In genomic region chr8:127836410-127837206, GRCm38 (mm10) we compare ENCODE assay signal across 16 mouse cellular contexts.
DNase-seq lines count a peak whose midpoint lies in the region; ATAC-seq and TF ChIP-seq lines count a peak whose summit lies in the region.
"Had no signal": no experiment of that assay in that cellular context is flagged by ENCODE, and none has a peak within 500 bp of the region (broad histone marks: within the 10 kb centered on the region; RNA-seq: fewer than 3 reads in every experiment).

No protein-coding gene starts in this region.

- no peak for TF ChIP-seq CTCF in liver, adult 2 months (IDR thresholded peaks at IDR 0.05; ENCODE audit: low read depth, low read length)
- no peak for TF ChIP-seq CTCF in liver, postnatal 0 days (IDR thresholded peaks at IDR 0.05; ENCODE audit: low read depth)

- no peak overlapping the region for H3K4me2 ChIP-seq in liver, postnatal 0 days (ENCODE audit: low read depth, low read length)
- H3K4me2 ChIP-seq: intestine, embryonic 15.5 days; neural tube, embryonic 12.5 days had no signal

- WGBS in liver, adult 2 months, result 85% methylated on average over 6 of the region's 6 CpGs
- 60% methylated on average over 6 of the region's 6 CpGs for WGBS in liver, postnatal 0 days (ENCODE audit: insufficient replicate concordance)

- no peaks in the 10 kb centered on the region for H3K27me3 ChIP-seq in liver, adult 2 months (ENCODE audit: control insufficient read depth, insufficient read depth, low read length)
- H3K27me3 ChIP-seq in liver, postnatal 0 days (ENCODE audit: insufficient read depth, low read length), result no peaks in the 10 kb centered on the region
- H3K27me3 ChIP-seq: intestine, embryonic 15.5 days; neural tube, embryonic 12.5 days had no signal

- no peaks in the 10 kb centered on the region for H3K4me1 ChIP-seq in liver, adult 2 months (ENCODE audit: control insufficient read depth, insufficient read depth, low read length)
- no peaks in the 10 kb centered on the region for H3K4me1 ChIP-seq in liver, postnatal 0 days (ENCODE audit: insufficient read depth)
- H3K4me1 ChIP-seq: hindbrain, embryonic 10.5 days; intestine, embryonic 15.5 days; neural tube, embryonic 12.5 days had no signal

- no peak overlapping the region for H3K4me3 ChIP-seq in liver, adult 2 months (ENCODE audit: insufficient read depth, low read depth, low read length)
- no peak overlapping the region for H3K4me3 ChIP-seq in liver, postnatal 0 days (ENCODE audit: low read depth, low read length)
- H3K4me3 ChIP-seq: hindbrain, embryonic 10.5 days; intestine, embryonic 15.5 days; neural tube, embryonic 12.5 days had no signal

- no peak for TF ChIP-seq EP300 in liver, postnatal 0 days (IDR thresholded peaks at IDR 0.05; ENCODE audit: low read depth)

- no peaks in the 10 kb centered on the region for H3K36me3 ChIP-seq in liver, adult 2 months (ENCODE audit: control insufficient read depth, insufficient read depth, low read length)
- no peaks in the 10 kb centered on the region for H3K36me3 ChIP-seq in liver, postnatal 0 days (replicated peaks; ENCODE audit: insufficient read depth, low read length)
- H3K36me3 ChIP-seq: hindbrain, embryonic 10.5 days; intestine, embryonic 15.5 days; neural tube, embryonic 12.5 days had no signal

- H3K9me3 ChIP-seq in liver, postnatal 0 days (ENCODE audit: low read length), result no peaks in the 10 kb centered on the region
- H3K9me3 ChIP-seq: hindbrain, embryonic 10.5 days; intestine, embryonic 15.5 days; neural tube, embryonic 12.5 days had no signal

- H3K79me2 ChIP-seq in liver, adult 2 months (ENCODE audit: control insufficient read depth, insufficient read depth, low read length), result no peaks in the 10 kb centered on the region

- H3K9ac ChIP-seq in liver, adult 2 months (ENCODE audit: low read depth, low read length), result no peak overlapping the region
- H3K9ac ChIP-seq in liver, postnatal 0 days (replicated peaks), result no peak overlapping the region
- H3K9ac ChIP-seq: forebrain, postnatal 0 days; intestine, embryonic 15.5 days; neural tube, embryonic 12.5 days had no signal

- H3K27ac ChIP-seq in liver, adult 2 months (replicated peaks; ENCODE audit: insufficient read depth, low read depth, low read length), result no peak overlapping the region
- no peak overlapping the region for H3K27ac ChIP-seq in liver, postnatal 0 days (ENCODE audit: low read depth)
- H3K27ac ChIP-seq: hindbrain, embryonic 10.5 days; intestine, embryonic 15.5 days; macrophage; neural tube, embryonic 12.5 days had no signal

- DNase-seq in heart, adult 18-20 months, result peak; percentile 44 to 56
- DNase-seq in heart, postnatal 10 days, result no peak
- peak; percentile 16 for DNase-seq in liver, adult 2 months (ENCODE audit: extremely low read depth, low read depth, low spot score)
- DNase-seq in liver, postnatal 0 days, result no peak
- no peak for DNase-seq in frontal cortex, postnatal 14 days (ENCODE audit: low spot score in 2 of 2)
- DNase-seq: cerebellum, adult 9-10 months; forebrain, postnatal 0 days; liver; thymus, postnatal 4 days had no signal

- no peak for ATAC-seq in liver, postnatal 0 days
- ATAC-seq in CD4-positive, CD25-positive, alpha-beta regulatory T cell, adult 4 months, result peak; percentile 56
- ATAC-seq in megakaryocyte progenitor cell, adult 5-6 weeks (replicated peaks; ENCODE audit: poor library complexity), result peak; percentile 73
- ATAC-seq: forebrain, postnatal 0 days; intestine, embryonic 15.5 days; midbrain, embryonic 16.5 days had no signal

- no peak for TF ChIP-seq POLR2A in liver, adult 2 months (IDR thresholded peaks at IDR 0.05; ENCODE audit: extremely low read depth, insufficient read depth, low read length)

- intact Hi-C loops in heart, postnatal 10 days (cut with DNase I), result loop anchor here (5.0 kb wide), 1 partner anchor 521 kb away; the partner anchor contains the start of gene Nrp1

Comparison
In these comparisons a context has a peak if more than half of its experiments do, and no peak if none do; other contexts are left out.
1. DNase-seq: peak in heart, adult 18-20 months (2 of 2) and liver, adult 2 months (single experiment); none in heart, postnatal 10 days (0 of 2), liver, postnatal 0 days (single experiment) and frontal cortex, postnatal 14 days (0 of 2).